Mouse (Mus musculus): Measurements from ENCODE around the gene Msantd2. TPM values are rescaled to one million over a fixed set of nuclear protein-coding genes. Genes with fewer than 3 reads are reported as not detected.

The Msantd2 gene
- total RNA-seq (2021) (10 to 100 TPM; 15.3 to 22.7 TPM), polyA plus RNA-seq (2012; rRNA removed) (26.0 and 29.9 TPM in 2 replicates)
- long read RNA-seq, partial matches to known transcripts: 1 of 9 reads
- long read RNA-seq, other reads (novel, unspliced or antisense): 2 of 9 reads

GRCm38 (mm10) chr9:37488611-37489396, at the start of gene Msantd2:
Msantd2 (plus strand) TSS chr9:37489319.
- DNase-seq: peak; percentile 95

- no peak for DNase-seq
Observed at GRCm38 (mm10) chr9:37452401-37452800, 36.7 kb upstream of the Msantd2 start.

- no peak for DNase-seq
Observed at GRCm38 (mm10) chr9:37453328-37453727, 35.8 kb upstream of the Msantd2 start.

- no peak for DNase-seq
Observed at GRCm38 (mm10) chr9:37454011-37454492, 35.1 kb upstream of the Msantd2 start.

- DNase-seq: no peak
Observed at GRCm38 (mm10) chr9:37454991-37455390, 34.1 kb upstream of the Msantd2 start.

- no peak for DNase-seq
Observed at GRCm38 (mm10) chr9:37455868-37456267, 33.3 kb upstream of the Msantd2 start.

- DNase-seq: no peak
Observed at GRCm38 (mm10) chr9:37456481-37456910, 32.6 kb upstream of the Msantd2 start.

GRCm38 (mm10) chr9:37457151-37457550, 32.0 kb upstream of the Msantd2 start:
- no peak for DNase-seq

- DNase-seq: no peak
Observed at GRCm38 (mm10) chr9:37459665-37460042, 29.5 kb upstream of the Msantd2 start.

- DNase-seq: peak; percentile 55
Observed at GRCm38 (mm10) chr9:37460043-37460960, 28.8 kb upstream of the Msantd2 start.

- DNase-seq: no peak
Observed at GRCm38 (mm10) chr9:37460961-37461340, 28.2 kb upstream of the Msantd2 start.

- DNase-seq: no peak
Observed at GRCm38 (mm10) chr9:37461571-37461970, 27.5 kb upstream of the Msantd2 start.

- peak; percentile 39 for DNase-seq
Observed at GRCm38 (mm10) chr9:37462764-37463163, 26.4 kb upstream of the Msantd2 start.

GRCm38 (mm10) chr9:37473611-37474125, 15.5 kb upstream of the Msantd2 start:
- no peak for DNase-seq

GRCm38 (mm10) chr9:37474923-37475322, 14.2 kb upstream of the Msantd2 start:
- no peak for DNase-seq

- DNase-seq: no peak
Observed at GRCm38 (mm10) chr9:37485146-37485545, 4.0 kb upstream of the Msantd2 start.

GRCm38 (mm10) chr9:37488041-37488440, 1.1 kb upstream of the Msantd2 start:
- peak; percentile 4 for DNase-seq

GRCm38 (mm10) chr9:37489446-37490120, 464 bp downstream of the Msantd2 start:
- DNase-seq: peak; percentile 69

- DNase-seq: no peak
Observed at GRCm38 (mm10) chr9:37495761-37496160, 6.6 kb downstream of the Msantd2 start.

- DNase-seq: no peak
Observed at GRCm38 (mm10) chr9:37496325-37496724, 7.2 kb downstream of the Msantd2 start.

- DNase-seq: no peak
Observed at GRCm38 (mm10) chr9:37500201-37500600, 11.1 kb downstream of the Msantd2 start.

- no peak for DNase-seq
Observed at GRCm38 (mm10) chr9:37501170-37501569, 12.1 kb downstream of the Msantd2 start.
